Mouse (Mus musculus): ENCODE data around the gene Ctc1.

DNA sequence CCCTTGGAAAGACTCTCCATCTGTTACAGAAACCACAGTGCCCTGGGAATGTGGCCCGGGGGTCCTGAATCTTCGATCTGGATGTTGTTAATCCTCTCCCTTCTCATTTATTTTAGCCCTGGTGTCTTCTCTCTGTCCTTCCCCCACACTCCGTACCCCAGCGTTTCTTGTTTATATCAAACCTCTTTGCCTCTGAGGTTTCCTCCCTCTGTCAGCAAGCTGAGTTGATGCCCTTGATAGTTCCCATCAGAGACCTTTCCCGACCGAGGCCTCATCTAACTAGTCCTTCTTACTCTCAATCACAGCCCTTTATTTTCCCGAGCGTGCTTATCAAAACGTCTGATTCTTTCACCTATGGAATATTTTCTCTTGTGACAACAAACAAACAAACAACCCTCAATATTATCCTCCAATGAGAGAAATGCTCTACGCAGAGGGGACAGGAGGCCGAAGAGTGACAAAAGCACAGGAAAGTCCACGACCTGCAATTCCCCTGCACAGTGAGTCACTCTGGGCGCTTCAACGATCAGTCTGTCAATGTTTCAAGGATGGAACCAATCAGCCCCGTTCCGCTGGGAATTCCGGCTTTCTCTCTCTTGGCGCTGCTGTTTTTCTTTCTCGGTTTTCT lies 43.1 kb downstream of the Ctc1 start:
- TF ChIP-seq POLR2A (IDR thresholded peaks at IDR 0.05; ENCODE audit: low read depth, low read length) (no peak), CTCF (IDR thresholded peaks at IDR 0.05; ENCODE audit: extremely low read depth, insufficient read length, insufficient replicate concordance, low read depth, low read length) (no peak)
